Mouse (Mus musculus): ENCODE measurements around the gene Ssh2.

Ssh2 gene

DNA sequence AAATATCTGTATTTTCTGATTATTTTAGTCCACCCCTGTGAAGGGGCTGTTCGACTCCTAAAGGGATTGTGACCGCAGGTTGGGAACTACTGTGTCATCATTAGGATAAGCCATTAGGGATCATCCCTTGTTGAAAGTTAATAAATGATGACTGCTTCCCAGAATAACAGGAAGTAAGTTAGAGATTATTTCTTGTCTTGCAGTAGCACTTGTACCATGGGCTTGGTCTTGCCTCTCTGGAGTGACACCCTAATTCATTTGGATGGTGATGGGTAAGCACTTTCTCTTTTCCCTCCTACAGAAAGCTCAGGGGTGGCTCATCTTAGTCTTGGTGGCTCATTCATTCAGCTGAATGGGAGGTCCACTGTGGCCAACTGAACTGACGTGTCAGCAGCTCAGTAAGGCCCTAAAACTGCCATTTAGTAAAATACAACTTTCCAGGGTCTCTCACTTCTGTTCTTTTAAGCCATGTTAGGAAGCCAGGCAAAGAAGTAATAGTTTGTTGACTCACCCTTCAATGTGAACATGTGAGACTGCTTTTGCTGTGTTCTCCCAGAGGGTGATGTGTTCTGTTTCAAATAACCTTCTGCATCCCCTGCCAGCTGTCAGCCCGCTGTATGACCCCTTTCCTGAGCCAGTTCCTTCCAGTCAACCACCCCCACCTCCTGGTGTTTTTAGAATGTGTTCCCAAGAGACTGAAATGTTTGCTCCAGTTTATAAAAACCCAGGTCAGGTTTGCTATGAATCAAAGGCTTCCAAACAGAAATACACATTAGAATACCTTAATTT, 200.3 kb downstream of the Ssh2 start:
- no peak for DNase-seq

DNA sequence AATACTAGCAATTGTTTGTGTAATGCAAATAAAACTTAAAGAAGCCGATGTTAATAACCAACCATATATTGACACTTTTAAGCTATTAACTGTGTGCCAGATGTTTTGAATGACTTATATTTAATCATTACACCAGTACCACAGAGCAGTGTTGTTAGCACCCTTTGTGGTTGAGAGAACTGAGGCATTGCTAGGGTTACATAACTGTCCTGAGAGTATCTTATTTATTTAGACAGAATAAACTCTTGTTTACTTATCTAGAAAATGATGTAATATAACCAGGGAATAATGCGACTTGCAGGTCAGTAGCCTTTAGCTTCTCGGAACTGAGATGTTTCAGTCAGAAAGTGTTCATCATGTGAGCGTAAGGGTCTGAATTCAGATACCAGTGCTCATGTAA, 201.9 kb downstream of the Ssh2 start:
- DNase-seq, result no peak

DNA sequence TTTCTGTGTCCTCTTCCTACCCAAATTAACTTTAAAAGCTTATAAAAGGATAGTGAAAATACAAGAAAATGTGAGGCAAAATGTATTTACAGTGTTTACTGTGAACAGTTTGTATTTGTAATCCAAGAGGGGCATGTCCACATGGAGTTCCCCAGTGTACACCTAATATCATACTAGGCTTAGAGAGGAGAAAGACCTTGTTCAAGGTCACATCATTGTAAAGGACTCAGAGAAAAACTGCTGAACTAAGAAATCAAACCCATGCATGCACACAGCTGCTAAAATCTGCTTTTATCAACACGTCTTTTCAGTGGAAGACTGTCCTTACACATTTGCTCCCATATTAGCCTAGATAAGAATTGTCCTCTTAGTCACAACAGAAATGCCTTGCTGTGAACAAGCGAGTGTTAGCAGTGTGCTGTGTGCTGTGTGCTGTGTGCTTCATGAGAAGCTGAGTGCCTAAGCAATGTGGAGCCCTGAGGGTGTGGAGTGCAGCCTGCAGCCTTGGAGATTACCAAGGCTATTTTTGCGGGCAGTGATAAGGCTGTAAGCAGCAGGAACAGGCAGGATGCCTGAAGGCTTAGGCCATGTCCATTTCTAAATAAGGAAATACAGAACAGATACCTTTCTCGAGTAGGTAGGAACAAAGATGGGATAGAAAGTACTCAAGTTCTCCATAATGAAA, 207.2 kb downstream of the Ssh2 start:
- peak; percentile 81 for DNase-seq

DNA sequence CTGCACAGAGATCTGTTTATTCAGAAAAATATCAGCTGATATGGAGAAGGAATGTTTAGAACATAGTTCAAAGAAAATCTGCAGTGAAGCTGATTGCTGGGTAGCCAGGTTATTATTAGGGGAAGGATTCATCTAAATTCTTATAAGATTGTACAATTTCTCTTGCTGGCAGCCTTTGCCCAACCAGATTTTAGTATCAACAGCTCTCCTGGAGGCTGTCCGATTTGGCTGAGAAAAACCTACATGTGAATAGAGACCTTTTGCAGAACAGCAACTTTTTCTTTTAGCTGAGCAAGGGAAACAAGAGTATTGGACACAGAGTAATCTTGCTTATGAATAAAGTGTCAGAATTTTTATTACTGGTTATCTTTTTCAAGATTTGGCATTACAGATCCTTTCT, 212.4 kb downstream of the Ssh2 start:
- DNase-seq, result no peak

DNA sequence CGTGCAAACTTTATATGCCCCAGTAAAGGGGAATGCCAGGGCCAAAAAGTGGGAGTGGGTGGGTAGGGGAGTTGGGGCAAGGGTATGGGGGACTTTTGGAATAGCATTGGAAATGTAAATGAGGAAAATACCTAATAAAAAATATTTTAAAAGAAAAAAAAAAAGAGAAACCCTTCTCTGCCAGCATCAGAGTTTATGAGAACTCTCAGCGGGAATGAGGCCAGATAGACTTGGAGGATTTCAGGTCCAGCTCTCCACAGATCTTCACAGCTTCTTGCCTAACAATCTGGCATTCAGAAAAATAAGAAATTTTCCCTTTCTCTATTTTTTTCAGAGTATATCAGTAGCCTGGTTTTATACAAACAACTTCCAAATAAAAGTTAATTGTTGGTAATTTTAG, 220.9 kb downstream of the Ssh2 start:
- DNase-seq, result no peak

DNA sequence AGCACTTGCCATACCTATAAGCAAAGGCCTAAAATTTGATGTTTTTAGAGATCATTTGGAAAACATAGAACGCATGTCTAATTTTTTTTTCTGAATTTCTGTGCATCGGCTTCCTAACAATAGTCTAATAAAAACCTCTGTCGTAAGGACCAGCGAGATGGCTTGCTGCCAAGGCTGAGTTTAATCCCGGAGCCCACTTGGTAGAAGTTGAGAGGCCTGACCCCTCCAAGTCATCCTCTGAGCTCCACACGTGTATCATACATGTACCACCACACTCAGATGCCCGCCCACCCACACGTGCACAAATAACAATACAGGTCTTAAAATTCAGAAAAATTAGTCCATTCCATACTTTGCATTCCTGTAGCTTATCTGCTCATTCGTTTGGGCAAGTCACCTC, 224.0 kb downstream of the Ssh2 start:
- DNase-seq, result no peak

DNA sequence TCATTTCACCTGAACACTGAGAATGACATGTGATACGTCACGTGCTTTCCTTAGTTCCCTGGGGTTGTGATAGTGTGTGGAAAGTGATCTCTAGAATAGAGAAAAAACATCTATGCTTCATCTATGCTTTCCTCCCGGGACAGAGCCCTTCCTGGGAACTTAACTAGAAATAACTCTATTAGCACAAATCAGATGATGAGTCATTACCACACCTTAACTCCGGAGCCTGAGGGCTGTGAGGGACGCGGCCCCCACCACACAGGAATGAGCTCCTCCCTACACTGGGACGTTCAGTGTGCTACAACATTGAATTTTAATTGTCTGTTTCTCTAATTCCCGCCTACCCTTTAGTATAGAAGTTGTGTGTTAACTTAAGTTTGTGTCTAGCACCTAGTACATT, 224.9 kb downstream of the Ssh2 start:
- no peak for DNase-seq

DNA sequence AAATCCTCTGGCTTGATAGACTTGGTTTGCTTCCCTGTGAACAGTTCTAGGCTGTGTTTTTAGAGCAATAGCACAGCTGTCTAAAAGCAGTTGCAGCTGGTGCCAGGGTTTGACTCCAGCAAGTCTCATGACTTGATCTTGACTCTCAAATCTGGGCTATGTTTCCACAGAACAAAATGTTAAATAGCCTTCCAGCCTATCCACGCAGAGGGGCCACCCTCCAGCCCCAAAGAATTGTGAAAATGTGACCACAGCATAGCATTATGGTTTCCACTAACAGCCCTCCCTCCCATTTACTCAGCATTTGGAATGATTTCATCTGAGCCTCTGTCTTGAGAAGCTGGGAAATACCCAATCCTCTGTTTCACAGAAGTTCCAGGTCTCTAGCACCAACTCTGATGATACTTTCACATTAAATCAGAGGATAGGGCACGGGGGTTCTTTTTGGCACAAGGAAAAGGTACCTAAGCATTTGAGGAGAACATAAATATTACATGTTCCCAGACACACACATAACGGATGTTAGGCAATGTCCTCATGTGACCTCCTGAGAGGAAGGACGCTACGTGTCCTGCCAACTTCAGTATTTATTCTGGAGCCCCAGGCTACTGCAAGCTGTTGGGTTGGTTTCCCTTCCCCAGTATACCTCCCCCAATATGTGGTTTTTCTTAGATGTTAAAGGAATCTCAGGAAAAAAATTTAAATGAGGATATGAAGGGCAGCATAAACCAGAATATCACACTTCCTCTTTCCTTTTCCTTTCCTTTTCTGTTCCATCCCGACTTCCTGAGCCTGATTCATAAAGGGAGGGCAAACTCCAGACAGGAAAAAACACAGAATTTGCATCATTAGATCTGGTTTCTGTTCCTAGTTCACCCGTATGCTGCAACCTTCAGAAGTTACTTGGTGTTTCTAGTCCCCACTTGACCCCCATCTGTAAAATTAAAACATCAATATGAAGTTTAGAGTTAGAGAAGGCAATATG, 226.4 kb downstream of the Ssh2 start:
- no peak for DNase-seq

DNA sequence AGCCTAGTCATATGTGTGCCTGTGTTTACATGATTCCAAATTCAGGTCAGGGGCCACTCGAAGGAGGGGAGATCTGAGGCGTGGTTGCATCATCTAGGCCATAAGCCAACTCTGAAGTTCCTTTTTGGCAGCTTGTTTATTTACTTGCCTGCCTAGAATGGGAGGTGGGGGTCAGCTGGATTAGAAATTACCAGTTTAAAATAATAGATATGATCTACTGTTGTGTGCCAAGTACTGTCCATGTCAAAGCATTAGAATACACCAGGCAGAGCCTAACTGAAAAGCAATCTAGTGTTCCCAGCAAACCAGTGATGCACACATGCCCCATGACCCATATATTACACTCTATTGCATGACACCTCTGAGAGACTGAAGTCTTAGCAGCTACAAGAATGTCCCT, 228.9 kb downstream of the Ssh2 start:
- no peak for DNase-seq

DNA sequence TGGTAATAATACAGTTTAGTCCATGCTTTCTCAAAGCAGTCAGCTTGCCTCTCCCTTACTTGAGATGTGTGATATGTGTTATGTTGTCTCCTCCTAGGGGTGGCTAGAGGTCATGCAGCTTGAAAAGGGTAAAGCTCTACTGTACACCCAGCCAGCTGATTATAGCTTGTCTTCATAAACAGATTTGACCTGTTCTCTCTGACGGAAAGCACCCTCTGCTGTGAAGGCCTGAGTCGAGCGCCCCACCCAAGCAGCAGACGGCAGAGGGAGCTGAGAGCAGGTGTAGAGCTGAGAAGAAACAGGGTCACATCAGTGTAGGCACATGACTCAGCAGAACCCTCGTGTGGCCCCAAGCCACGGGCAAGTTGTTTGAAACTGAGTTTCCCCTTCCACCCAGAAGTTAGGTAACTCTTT, 230.5 kb downstream of the Ssh2 start:
- DNase-seq, result peak; percentile 73

DNA sequence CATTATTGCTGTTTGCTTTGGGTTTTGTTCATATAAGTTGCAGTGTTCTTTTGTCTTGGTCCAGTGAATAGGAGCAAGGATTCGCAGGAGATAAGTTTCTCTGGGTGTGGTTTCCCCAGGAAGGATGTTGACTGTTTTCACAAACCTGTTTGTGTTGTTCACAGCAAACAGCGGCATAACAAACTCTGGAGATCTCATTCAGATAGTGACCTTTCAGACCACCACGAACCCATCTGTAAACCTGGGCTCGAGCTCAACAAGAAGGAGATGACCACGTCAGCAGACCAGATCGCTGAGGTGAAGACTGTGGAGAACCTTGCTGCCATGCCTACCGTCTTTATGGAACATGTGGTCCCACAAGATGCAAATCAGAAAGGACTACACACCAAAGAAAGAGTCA, 233.1 kb downstream of the Ssh2 start:
- no peak for DNase-seq

DNA sequence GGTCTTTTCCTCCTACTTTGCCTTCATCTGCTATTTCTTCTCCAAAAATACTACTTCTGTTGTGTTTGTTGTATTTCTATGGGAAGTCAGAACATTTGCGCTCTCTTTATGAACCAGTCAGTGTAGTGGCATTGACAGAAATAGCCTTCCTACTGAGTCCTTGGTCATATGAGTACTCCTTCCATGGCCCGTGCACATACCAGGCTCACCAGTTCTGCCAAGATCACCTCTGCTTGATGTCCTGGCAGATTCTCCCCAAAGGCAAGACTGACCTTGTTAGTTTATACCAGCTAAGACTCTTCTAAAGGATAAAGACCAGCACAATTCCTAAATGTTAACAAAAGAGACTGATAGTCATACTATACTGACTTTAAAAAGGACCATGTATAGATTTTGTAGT, 235.6 kb downstream of the Ssh2 start:
- DNase-seq, result no peak

DNA sequence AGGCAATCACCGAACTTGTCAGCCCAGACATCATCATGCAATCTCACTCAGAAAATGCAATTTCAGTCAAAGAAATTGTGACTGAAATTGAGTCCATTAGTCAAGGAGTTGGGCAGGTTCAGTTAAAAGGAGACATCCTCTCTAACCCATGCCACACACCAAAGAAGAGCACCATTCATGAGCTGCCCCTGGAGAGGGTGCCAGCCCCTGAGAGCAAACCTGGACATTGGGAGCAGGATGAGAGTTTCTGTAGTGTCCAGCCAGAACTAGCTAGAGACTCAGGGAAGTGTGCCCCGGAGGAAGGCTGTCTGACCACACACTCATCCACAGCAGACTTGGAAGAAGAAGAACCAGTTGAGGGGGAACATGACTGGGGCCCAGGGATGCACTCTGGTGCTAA, 237.3 kb downstream of the Ssh2 start:
- no peak for DNase-seq

DNA sequence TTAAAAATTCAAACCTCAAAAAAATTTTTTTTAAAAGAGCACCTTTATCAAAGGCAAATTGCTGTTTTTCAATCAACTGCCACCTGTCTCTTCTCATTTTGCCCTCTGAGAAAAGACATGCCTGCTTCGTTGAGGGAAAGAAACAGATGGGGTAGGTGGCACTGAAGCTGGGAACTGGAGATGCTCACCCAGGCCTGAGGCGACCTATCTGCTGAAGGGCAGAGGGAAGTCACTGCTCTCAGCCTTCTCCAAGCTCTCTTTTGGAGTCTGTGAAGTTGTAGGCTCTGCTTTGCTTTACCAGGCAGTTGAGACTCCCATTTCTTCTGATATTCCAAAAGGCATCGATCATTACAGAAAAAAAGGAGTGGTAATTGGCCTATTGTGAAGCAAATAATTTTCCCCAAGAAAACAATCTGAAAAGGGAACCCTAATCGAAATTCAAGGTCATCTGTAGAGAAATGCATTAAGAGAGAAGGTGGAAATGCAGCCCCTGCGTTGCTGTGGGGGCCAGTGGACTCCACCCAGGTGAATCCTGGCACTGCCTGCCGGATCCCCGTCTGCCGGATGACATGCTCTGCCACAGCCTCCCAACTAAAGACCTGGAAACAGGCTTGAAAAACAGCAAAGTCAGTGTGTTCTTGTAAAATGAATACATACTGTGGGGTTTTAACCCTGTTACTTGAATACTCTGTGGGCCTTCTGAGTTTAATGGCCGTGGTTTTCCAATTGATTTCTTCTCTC, 239.9 kb downstream of the Ssh2 start:
- no peak for DNase-seq

DNA sequence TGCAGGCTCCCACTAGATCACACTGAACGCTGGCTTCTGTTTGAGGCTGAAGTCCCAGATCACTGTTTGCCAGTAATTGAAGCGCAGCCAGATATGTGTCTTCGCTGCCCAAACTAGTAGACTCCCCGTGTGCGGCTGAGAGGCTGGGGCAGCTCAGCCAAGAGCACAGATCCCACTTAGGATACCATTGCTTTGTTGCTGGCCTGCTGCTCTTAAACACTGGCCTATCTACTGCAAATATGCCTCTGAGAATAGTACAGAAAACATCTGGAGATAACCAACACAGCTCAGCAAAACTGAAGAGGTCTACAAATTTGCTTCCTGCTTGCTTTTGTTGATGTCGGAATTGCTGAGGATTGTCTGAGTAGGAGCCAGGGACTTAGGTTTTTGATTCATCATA, 240.8 kb downstream of the Ssh2 start:
- DNase-seq, result no peak

DNA sequence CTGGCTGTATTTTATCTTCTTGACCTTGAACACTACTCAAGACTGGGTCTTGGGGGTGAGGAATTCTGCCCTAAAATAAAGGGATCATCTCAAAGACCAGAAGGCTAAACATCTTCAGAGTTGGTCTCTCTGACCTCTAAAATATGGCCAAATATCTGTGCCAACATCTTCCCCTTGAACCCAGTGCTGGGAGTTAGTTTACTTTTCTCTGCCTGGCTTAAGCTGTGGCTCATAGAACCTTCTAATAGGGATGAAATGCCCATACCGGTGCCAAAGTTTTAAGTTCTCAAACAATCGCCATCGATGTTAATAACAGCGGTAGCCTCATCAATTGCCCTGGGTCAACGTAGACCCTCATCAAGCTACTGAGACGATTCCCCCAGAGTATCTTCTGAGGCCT, 245.8 kb downstream of the Ssh2 start:
- no peak for DNase-seq

DNA sequence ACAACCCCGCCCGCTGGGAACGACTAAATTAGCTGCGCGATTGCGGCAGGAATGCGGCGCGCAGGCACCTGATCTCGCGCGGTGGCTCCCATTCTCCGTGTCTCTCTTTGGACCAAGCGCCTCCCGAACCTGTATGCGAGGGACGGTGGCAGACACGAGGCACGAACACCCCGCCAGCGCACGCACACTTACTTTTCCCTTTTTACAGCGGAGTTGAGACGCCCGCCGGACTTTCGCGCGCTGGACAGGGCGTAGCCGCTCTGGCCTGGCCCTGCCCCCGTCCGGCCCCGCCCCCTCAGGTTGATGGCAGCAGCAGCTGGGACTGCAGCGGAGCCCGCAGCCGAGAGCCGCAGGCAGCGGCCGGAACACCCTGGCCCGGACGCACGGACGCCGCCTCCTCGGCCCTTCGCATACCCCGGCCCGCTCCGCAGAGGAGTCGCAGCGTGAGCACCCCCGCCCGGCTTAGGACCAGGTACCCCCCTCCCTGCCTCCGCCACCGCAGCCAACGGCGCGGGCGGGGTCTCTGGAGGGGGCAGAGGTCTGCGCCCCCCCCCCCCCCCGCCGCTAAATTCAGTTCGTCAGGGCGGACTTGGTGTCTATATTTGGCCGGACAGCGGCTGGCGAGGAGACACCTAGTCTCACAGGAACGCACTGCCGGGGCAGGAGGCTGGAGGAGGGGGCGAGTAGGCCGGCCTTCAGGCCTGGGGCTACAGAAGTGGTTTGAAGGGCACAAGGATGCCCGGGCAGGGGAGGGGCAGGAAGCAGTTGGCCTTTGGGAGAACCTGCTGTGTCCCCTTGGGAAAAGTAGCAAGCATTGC, 246.4 kb downstream of the Ssh2 start, which contains the start of gene Coro6:
Coro6 (plus strand) TSS at position 129 of the 818 bp plus-strand sequence.
- DNase-seq, result peak; percentile 74

DNA sequence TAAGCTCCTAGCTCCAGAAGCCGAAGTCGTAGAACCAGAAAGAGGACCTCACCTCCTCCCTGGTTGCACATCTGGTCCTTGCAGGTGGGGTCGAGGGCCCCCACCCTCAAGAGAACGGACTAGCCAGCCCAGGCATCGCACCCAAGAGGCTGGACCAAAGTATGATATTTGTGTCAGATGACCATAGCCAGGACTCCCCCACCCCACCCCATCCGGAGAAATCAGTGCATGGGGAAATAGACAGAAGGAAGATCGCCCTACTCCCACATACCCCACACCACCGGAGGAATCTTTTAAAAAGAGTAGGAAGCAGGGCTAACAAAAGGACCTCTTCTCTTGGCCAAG, 247.0 kb downstream of the Ssh2 start:
- DNase-seq, result no peak

DNA sequence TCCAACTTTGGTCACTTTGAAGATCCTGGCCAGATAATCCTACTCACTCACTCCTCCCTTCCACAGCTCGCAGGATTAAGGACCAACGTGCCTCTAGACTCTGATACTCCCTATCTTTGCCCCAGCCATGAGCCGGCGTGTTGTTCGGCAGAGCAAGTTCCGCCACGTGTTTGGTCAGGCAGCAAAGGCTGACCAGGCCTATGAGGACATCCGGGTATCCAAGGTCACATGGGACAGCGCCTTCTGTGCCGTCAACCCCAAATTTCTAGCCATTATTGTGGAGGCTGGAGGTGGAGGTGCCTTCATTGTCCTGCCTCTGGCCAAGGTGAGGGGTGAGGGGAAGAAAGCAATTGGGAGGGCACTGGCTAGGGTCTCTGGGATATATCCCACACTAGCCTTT, 247.7 kb downstream of the Ssh2 start:
- no peak for DNase-seq

DNA sequence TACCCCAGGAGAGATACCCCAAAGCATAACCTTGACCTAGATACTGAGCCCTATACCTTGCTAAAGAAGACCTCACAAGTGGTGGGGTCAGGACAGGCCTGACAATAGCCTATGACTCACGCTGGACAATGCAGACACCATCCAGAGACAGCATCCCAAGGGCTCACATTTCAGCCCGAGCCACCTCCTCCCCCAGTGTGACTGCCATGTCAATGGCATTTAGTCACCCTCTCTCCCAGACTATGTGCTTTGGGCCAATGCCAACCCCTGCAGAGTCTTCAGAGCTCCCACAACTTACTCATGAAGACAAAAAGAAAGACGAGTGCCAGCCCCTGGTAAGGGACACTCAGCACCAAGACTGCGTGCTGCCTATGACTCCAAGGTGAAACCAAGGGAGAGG, 248.6 kb downstream of the Ssh2 start:
- DNase-seq, result no peak

DNA sequence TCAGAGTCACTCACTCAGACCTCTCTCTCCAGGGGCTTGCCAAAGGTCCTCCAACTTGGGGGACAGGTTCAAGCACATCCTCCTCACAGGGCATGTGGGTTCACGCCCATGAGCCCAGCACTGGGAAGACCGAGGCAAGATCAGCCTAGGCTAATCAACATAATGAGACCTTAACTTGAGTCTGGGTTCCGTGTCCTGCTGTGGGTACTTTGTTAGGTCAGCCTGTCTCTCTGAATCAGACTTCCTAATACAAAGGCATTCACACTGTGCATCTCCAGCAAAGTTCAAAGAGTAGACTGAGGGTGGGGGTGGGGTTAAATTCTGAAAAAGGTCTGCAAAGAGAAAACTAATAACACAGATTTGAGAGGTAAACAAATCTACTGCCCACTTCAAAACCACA, 249.0 kb downstream of the Ssh2 start:
- no peak for DNase-seq

DNA sequence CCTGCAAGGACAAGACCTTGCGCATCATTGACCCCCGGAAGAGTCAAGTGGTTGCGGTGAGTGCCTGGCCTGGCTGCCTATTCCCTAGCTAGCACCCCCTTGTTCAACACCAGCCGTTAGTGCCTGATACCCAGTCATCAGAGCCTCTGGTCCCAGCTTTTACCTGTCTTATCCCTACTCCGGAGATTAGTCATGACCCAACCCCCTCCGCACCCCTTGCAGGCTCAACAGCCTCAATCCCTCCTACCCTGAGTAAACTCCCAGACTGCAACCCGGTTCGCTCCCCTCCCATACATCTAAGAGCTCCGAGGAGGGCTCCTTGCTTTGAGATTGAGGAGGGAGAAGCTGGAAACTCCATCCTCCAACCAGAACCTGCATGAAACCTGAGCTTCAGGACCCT, 250.5 kb downstream of the Ssh2 start:
- no peak for DNase-seq

Measured in liver (tissue).